9 mouse cellular contexts compared by ENCODE assay signal in the genomic region with DNA sequence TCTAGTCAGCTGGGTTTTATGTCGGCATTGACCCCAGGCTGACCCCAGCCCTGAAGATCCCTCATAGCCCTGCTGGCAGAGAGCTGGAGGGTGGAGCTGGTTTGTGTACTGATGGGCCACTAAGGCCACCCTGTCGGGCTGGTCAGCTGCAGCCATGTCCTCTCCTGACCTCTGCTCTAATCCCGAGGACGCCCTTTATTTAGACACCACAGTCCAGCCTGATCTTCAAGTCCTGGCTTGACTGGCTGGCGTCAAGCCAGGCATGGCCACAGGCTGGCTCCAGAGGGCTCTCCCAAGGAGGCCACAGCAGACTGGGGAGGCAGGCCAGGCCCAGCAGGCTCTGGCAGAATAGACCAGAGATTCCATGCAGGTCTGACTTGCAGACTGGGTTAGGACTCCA.
DNase-seq lines count a peak whose midpoint lies in the region.
"Had no signal": no experiment of that assay in that cellular context is flagged by ENCODE, and none has a peak within 500 bp of the region (broad histone marks: within the 10 kb centered on the region; RNA-seq: fewer than 3 reads in every experiment).

No protein-coding gene starts in this region.

- DNase-seq in cerebellum, adult 9-11 months, result peak; percentile 11
- DNase-seq in cerebellum, adult 9-10 months, result no peak
- peak; percentile 9 to 50 for DNase-seq in urinary bladder, adult 18-20 months (ENCODE audit: low spot score in 2 of 2)
- no peak for DNase-seq in urinary bladder, postnatal 10 days (ENCODE audit: low spot score)
- DNase-seq in heart, postnatal 4 days, result peak; percentile 40
- DNase-seq in urinary bladder, postnatal 36 days (ENCODE audit: low spot score in 2 of 2), result peak; percentile 20 to 52
- no peak for DNase-seq in right cerebral cortex, postnatal 4 days
- DNase-seq in left cerebral cortex, adult 9 months (ENCODE audit: low spot score in 2 of 2), result no peak
- DNase-seq: layer of hippocampus, adult 9-11 months had no signal

Comparison
In these comparisons a context has a peak if more than half of its experiments do, and no peak if none do; other contexts are left out.
1. DNase-seq: peak in cerebellum, adult 9-11 months (single experiment), urinary bladder, adult 18-20 months (2 of 2), heart, postnatal 4 days (single experiment) and urinary bladder, postnatal 36 days (2 of 2); none in cerebellum, adult 9-10 months (single experiment), urinary bladder, postnatal 10 days (single experiment), right cerebral cortex, postnatal 4 days (single experiment) and left cerebral cortex, adult 9 months (0 of 2).